ENCODE assay signal across 24 mouse cellular contexts in the genomic region with DNA sequence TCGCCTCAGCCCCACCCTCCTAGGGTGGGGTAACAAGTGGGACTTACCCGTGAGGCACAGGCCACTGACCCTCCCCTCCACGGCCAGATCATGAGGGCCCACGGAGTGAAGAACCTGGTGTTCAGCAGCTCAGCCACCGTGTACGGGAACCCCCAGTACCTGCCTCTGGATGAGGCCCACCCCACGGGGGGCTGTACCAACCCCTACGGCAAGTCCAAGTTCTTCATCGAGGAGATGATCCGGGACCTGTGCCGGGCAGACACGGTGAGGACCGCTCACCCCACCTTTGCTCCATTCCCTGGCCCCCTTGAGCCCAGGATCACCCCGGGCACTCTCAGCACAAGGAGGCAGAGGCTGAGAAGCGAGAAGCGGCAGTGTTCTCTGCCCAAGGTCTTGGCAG. TPM values are rescaled to one million over a fixed set of nuclear protein-coding genes. Genes with fewer than 3 reads are reported as not detected.
DNase-seq lines count a peak whose midpoint lies in the region; ATAC-seq lines count a peak whose summit lies in the region.
"Had no signal": no experiment of that assay in that cellular context is flagged by ENCODE, and none has a peak within 500 bp of the region (broad histone marks: within the 10 kb centered on the region; RNA-seq: fewer than 3 reads in every experiment).

No protein-coding gene starts in this region.

- H3K27me3 ChIP-seq in midbrain, embryonic 13.5 days: peaks cover 5% of the 10 kb centered on the region; the same call in 1 of the 2 replicates
- no peaks in the 10 kb centered on the region; the same call in 1 of the 2 replicates for H3K27me3 ChIP-seq in midbrain, embryonic 11.5 days (ENCODE audit: control insufficient read depth, insufficient read depth, low read length)
- 0 out of 2 replicates have a peak, but pooled peaks cover 6% of the 10 kb centered on the region for H3K27me3 ChIP-seq in embryonic facial prominence, embryonic 10.5 days (replicated peaks; ENCODE audit: low read depth, poor library complexity, severe bottlenecking)
- H3K27me3 ChIP-seq: forebrain, embryonic 13.5 days; heart, embryonic 12.5 days; heart, embryonic 15.5 days; hindbrain, embryonic 13.5 days; intestine, embryonic 15.5 days had no signal

- H3K4me2 ChIP-seq in midbrain, embryonic 13.5 days (replicated peaks): no peak overlapping the region
- H3K4me2 ChIP-seq in midbrain, embryonic 11.5 days: no peak overlapping the region
- H3K4me2 ChIP-seq: forebrain, embryonic 13.5 days; heart, embryonic 12.5 days; heart, embryonic 15.5 days; hindbrain, embryonic 13.5 days; intestine, embryonic 15.5 days had no signal

- 91% methylated on average over 16 of the region's 16 CpGs for WGBS in midbrain, embryonic 13.5 days
- 93% methylated on average over 16 of the region's 16 CpGs for WGBS in midbrain, embryonic 11.5 days
- 91% methylated on average over 16 of the region's 16 CpGs for WGBS in embryonic facial prominence, embryonic 10.5 days

- H3K4me1 ChIP-seq in midbrain, embryonic 13.5 days (replicated peaks): peaks cover 28% of the 10 kb centered on the region
- H3K4me1 ChIP-seq in midbrain, embryonic 11.5 days (ENCODE audit: control insufficient read depth, insufficient read depth, low read length): peaks cover 10% of the 10 kb centered on the region
- H3K4me1 ChIP-seq in embryonic facial prominence, embryonic 10.5 days: peaks cover 40% of the 10 kb centered on the region

- H3K4me3 ChIP-seq in midbrain, embryonic 13.5 days (replicated peaks): no peak overlapping the region
- no peak overlapping the region for H3K4me3 ChIP-seq in midbrain, embryonic 11.5 days (ENCODE audit: low read depth, low read length)
- H3K4me3 ChIP-seq in embryonic facial prominence, embryonic 10.5 days: peak overlapping the region; percentile 17; the same call in 1 of the 2 replicates
- H3K4me3 ChIP-seq: forebrain, embryonic 10.5 days; forebrain, embryonic 13.5 days; heart, embryonic 12.5 days; heart, embryonic 15.5 days; hindbrain, embryonic 10.5 days; hindbrain, embryonic 13.5 days; intestine, embryonic 15.5 days had no signal

- peak overlapping the region; percentile 41; the same call in 1 of the 2 replicates for H3K9ac ChIP-seq in midbrain, embryonic 13.5 days (replicated peaks)
- no peak overlapping the region for H3K9ac ChIP-seq in midbrain, embryonic 11.5 days (ENCODE audit: low read length)
- H3K9ac ChIP-seq: forebrain, embryonic 13.5 days; heart, embryonic 12.5 days; heart, embryonic 15.5 days; hindbrain, embryonic 13.5 days; intestine, embryonic 15.5 days had no signal

- no peaks in the 10 kb centered on the region for H3K9me3 ChIP-seq in midbrain, embryonic 13.5 days
- H3K9me3 ChIP-seq in midbrain, embryonic 11.5 days (ENCODE audit: control insufficient read depth, low read length): no peaks in the 10 kb centered on the region
- H3K9me3 ChIP-seq in embryonic facial prominence, embryonic 10.5 days: no peaks in the 10 kb centered on the region
- H3K9me3 ChIP-seq: forebrain, embryonic 10.5 days; forebrain, embryonic 13.5 days; heart, embryonic 12.5 days; heart, embryonic 15.5 days; hindbrain, embryonic 10.5 days; hindbrain, embryonic 13.5 days; intestine, embryonic 15.5 days had no signal

- ATAC-seq in midbrain, embryonic 13.5 days: no peak
- no peak for ATAC-seq in midbrain, embryonic 11.5 days (ENCODE audit: low FRiP score)
- ATAC-seq: forebrain, embryonic 13.5 days; forebrain, embryonic 16.5 days; hindbrain, embryonic 16.5 days; intestine, embryonic 15.5 days had no signal

- no peak overlapping the region for H3K27ac ChIP-seq in midbrain, embryonic 13.5 days
- no peak overlapping the region for H3K27ac ChIP-seq in midbrain, embryonic 11.5 days (ENCODE audit: low read depth, low read length)
- no peak overlapping the region for H3K27ac ChIP-seq in embryonic facial prominence, embryonic 10.5 days (replicated peaks)
- H3K27ac ChIP-seq: forebrain, embryonic 10.5 days; forebrain, embryonic 13.5 days; heart, embryonic 15.5 days; hindbrain, embryonic 10.5 days; hindbrain, embryonic 13.5 days; intestine, embryonic 15.5 days had no signal

- H3K36me3 ChIP-seq in midbrain, embryonic 13.5 days: peaks cover 65% of the 10 kb centered on the region
- H3K36me3 ChIP-seq in midbrain, embryonic 11.5 days (ENCODE audit: control insufficient read depth, insufficient read depth, low read length): peaks cover 23% of the 10 kb centered on the region
- H3K36me3 ChIP-seq in embryonic facial prominence, embryonic 10.5 days (replicated peaks): peaks cover 69% of the 10 kb centered on the region

- peak; percentile 59 for DNase-seq in cerebellum, adult 11-12 months
- no peak for DNase-seq in cerebellum, postnatal 36 days
- DNase-seq in heart, adult 11 months: peak; percentile 92
- DNase-seq in heart, adult 18-20 months: no peak
- no peak for DNase-seq in midbrain, embryonic 11.5 days (ENCODE audit: low spot score, missing footprints)
- no peak for DNase-seq in embryonic facial prominence, embryonic 10.5 days (ENCODE audit: low spot score)
- DNase-seq: adrenal gland, postnatal 10 days; B cell, adult 2 months; cerebellum, adult 18-20 months; gastrocnemius, postnatal 10 days; gastrocnemius, postnatal 36 days; heart, postnatal 10 days; heart, postnatal 36 days; kidney, adult 11 months had no signal

RNA-seq across cellular contexts. Expression of gene Gale, which starts 2.8 kb away (rescaled TPM):
- 1 to 10 TPM; 1.8 to 2.7 TPM for total RNA-seq in heart, adult 18-20 months (2021)
- 39.0 and 40.1 TPM in 2 replicates for polyA plus RNA-seq in midbrain, embryonic 13.5 days (2015; fragmentation: Nextera tagmentation; extraction: Ambion mirVana)
- 25.6 and 27.0 TPM in 2 replicates for polyA plus RNA-seq in midbrain, embryonic 11.5 days (2014; fragmentation: Nextera tagmentation; extraction: Ambion mirVana)
- polyA plus RNA-seq in embryonic facial prominence, embryonic 10.5 days (2016; fragmentation: Nextera tagmentation; extraction: Ambion mirVana): 39.7 and 40.2 TPM in 2 replicates

RNA-seq across cellular contexts. Expression of gene Lypla2, which starts 6.1 kb away (rescaled TPM):
- total RNA-seq in heart, adult 18-20 months (2021): 10 to 100 TPM; 36.6 to 37.8 TPM
- polyA plus RNA-seq in midbrain, embryonic 13.5 days (2015; fragmentation: Nextera tagmentation; extraction: Ambion mirVana): 190 and 210 TPM in 2 replicates
- 136 and 144 TPM in 2 replicates for polyA plus RNA-seq in midbrain, embryonic 11.5 days (2014; fragmentation: Nextera tagmentation; extraction: Ambion mirVana)
- polyA plus RNA-seq in embryonic facial prominence, embryonic 10.5 days (2016; fragmentation: Nextera tagmentation; extraction: Ambion mirVana): 207 and 217 TPM in 2 replicates

RNA-seq across cellular contexts. Expression of gene Hmgcl, which starts 20.0 kb away (rescaled TPM):
- 10 to 100 TPM; 87.3 to 91.7 TPM for total RNA-seq in heart, adult 18-20 months (2021)
- 50.3 and 51.0 TPM in 2 replicates for polyA plus RNA-seq in midbrain, embryonic 13.5 days (2015; fragmentation: Nextera tagmentation; extraction: Ambion mirVana)
- polyA plus RNA-seq in midbrain, embryonic 11.5 days (2014; fragmentation: Nextera tagmentation; extraction: Ambion mirVana): 55.1 and 62.9 TPM in 2 replicates
- polyA plus RNA-seq in embryonic facial prominence, embryonic 10.5 days (2016; fragmentation: Nextera tagmentation; extraction: Ambion mirVana): 64.3 and 68.6 TPM in 2 replicates

RNA-seq across cellular contexts. Expression of gene Pithd1, which starts 20.8 kb away (rescaled TPM):
- total RNA-seq in heart, adult 18-20 months (2021): 10 to 100 TPM; 22.1 to 25.1 TPM
- 55.0 and 57.3 TPM in 2 replicates for polyA plus RNA-seq in midbrain, embryonic 13.5 days (2015; fragmentation: Nextera tagmentation; extraction: Ambion mirVana)
- 64.8 and 65.8 TPM in 2 replicates for polyA plus RNA-seq in midbrain, embryonic 11.5 days (2014; fragmentation: Nextera tagmentation; extraction: Ambion mirVana)
- 66.2 and 72.8 TPM in 2 replicates for polyA plus RNA-seq in embryonic facial prominence, embryonic 10.5 days (2016; fragmentation: Nextera tagmentation; extraction: Ambion mirVana)

RNA-seq across cellular contexts. Expression of gene Fuca1, which starts 45.7 kb away (rescaled TPM):
- 10 to 100 TPM; 31.7 to 35.3 TPM for total RNA-seq in heart, adult 18-20 months (2021)
- 49.5 and 52.9 TPM in 2 replicates for polyA plus RNA-seq in midbrain, embryonic 13.5 days (2015; fragmentation: Nextera tagmentation; extraction: Ambion mirVana)
- 43.0 and 48.1 TPM in 2 replicates for polyA plus RNA-seq in midbrain, embryonic 11.5 days (2014; fragmentation: Nextera tagmentation; extraction: Ambion mirVana)
- 45.4 and 46.8 TPM in 2 replicates for polyA plus RNA-seq in embryonic facial prominence, embryonic 10.5 days (2016; fragmentation: Nextera tagmentation; extraction: Ambion mirVana)

Comparison
In these comparisons a context has a peak if more than half of its experiments do, and no peak if none do; other contexts are left out.
1. DNase-seq: peak in cerebellum, adult 11-12 months (single experiment) and heart, adult 11 months (single experiment); none in cerebellum, postnatal 36 days (0 of 2), heart, adult 18-20 months (0 of 2), midbrain, embryonic 11.5 days (single experiment) and embryonic facial prominence, embryonic 10.5 days (single experiment).